Mouse (Mus musculus) embryo, embryonic 11.5 days (tissue): ENCODE measurements at regions not wholly inside any gene's neighbourhood (a gene's known extent, or its start where the extent isn't known, plus 50 kb on each side); places are given as distances from the start of the nearest gene placed in this dataset.
"Not testable (repeated sequence)": the region's sequence is repeated elsewhere in the genome, so short reads cannot be mapped to it uniquely, and the experiment has no call there.

Experiments used
- DNase-seq: peaks from one replicate; pipeline ENCODE4 v3.0.0-alpha.2; 2012; ENCODE audit warnings: low read depth, low spot score

DNA sequence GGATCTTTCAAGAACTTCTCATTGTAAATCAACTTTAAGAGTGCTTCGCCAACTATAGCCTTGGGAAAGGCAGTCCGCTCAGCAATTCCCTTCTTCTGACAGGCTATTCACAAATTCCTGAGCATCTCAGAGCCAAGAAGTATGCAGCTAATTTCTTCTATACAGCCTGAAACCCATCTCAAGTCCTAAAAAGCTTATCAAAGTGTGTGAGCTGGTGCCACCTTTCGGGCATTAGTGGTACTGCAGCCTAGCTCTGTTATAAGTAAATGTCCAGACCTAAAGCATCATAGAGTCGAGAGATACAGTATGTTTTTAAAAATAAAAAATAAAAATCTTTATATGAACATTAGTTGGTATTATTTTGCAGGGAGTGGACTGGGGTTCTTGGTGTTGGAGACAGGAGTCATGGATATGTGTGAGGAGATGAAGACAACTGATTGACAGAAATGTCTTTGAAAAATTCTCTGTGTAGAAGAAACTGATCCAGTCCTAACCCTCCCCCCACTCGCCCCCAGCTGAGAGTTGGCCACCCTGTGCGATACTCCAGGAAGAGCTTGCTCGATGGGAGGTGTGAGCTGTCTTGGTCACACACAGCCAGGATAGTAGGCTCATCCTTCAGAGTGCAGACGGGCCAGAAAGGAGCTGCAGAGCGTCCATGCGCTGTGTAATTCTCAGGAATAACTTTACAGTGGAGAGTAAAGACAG, 56.4 kb downstream of the Bod1 start:
- peak; percentile 22 for DNase-seq

DNA sequence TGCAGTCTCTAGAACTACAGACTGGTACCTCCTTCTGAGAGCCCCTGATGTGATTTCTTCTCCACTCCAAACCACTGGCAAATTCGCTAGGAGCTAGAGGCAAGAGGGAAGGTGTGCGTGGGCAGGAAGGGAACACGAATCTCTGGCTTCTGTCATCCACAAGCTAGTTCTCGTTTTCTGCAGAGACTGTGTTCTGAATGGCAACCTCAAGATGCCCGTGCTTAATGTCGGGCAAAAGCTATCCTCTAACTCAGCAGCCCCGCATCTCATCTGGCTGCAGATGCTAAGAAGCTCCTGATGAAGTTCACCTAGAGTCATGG, 57.3 kb downstream of the Bod1 start:
- no peak for DNase-seq

DNA sequence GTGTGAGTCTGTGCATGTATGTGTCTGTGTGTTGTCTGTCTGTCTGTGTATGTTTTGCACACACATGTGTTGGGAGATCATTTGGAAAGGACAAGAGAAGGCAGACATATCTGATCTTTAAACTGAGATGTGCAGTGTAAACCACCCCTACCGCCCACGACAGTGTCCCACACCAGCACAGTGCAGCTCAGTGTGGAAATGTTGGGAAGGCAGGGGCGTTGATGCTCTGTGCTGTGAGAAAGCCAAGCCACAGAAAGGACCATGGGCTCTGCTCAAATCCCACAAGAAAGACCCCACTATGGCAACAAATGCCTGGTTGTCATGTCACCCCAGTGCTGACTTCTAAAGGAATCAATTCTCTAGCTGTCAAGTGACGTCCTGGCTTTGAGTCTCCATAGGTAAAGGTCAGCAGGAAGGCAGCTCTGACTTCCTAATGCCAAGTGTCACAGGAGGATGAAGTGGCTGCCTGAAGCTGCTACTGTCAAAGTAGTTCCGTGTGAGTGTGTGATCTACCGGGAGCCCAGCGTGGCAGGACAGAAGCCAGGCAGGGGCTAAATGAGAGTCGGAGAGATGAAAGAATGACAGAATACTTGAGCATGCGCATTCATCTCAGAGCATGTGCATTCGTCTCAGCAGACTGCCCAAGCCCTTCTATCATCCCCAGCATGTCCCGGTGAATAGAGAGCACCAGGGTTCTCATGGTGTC, 57.8 kb downstream of the Bod1 start:
- DNase-seq = no peak

DNA sequence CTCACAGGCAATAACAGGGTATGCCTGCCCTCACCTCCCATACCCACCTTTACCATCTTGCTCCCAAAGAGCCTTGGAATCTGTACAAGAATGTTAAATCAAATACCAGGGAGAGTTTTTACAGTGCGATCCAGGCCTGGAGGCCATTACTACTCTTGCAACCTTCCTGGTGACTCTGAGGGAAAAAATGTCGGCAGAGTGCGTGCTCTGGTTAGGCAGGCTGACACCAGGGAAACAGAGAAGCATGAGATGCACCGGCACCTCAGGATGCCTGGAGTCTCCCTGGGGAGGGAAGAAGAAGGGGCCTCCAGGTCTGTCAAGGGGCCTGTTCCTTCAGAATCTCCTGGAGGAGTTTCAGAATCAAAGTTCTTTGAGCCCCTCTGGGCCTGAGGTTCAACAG, 63.2 kb downstream of the Bod1 start:
- no peak for DNase-seq

DNA sequence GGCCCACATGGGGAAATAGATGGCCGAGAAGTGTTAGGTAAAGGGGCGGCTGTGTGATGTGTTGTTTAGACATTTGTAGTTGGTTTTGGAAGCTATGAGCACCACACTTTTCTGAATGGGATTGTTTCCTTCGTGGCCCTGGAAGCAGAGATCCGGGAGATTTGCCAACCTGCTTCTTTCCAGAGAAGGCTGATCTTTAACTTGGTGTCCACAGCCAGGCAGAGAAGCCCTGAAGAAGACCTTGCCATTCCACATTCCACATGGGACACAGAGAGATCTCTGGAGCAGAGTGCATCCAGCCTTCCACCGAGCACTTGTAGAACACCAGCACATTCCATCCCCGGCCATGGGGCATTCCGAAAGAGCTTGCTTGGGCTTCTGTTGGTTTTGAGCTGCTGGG, 70.2 kb downstream of the Bod1 start:
- no peak for DNase-seq

DNA sequence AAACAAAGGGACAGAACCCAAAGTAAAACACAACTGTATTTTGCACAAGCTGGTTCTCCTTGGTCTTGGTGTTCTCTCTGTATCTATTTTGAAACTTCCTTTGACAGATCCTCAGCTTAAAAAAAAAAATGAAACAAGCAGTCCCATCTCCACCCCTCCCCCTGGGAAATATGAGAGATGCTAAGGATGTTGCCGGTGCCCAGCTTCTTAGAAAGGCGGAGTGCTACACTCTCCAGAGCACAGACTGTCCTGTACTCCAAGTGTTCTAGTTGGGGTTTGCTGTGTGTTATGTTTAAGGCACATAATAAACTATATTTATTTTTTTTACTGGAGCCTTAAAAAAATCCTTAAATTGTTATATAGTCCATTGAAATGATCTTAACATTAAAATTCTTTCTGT, 78.1 kb downstream of the Bod1 start:
- DNase-seq = no peak

DNA sequence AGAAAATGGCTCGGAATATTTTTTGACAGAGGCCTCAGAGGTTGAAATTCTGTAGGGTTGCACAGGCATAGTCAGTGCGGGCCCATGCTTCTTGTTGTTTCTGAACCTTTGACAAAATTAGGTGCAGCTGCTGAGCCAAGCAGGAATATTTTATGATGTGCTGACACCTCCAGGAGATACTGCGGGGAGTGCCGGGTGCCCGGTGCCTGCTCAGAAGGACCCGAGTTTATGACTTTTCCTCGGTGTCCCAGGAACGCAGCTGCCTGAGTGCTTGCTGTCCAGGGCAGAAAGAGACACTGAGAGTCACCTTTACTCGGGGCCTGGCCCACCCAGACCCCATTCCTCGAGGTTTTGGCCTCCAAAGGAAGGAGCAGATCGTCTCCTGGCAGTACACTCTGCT, 79.6 kb downstream of the Bod1 start:
- no peak for DNase-seq

DNA sequence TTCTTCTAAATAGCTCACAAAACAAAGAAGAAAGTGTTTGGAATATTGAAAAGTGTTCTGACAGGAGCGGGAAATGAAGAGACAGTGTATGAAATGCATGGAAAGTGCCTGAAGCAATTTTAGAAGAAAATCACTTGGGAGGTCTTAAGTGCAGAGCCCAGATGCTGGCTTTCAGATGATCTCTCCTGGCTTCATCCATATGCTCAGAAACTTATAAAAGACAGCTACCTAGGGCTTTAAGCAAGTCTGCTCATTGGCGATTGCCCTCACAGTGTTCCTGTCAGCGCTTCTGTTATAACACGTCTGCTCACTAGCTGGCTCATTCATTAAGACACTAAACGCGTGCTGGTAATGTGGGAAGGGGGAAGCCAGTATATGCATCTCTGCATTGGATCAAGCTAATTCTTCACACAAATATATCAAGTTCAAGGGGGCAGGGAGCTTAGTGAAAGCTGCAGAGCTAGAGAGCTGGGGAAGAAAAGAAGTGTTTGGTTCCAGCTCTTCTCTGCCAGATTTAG, 80.6 kb downstream of the Bod1 start:
- no peak for DNase-seq

DNA sequence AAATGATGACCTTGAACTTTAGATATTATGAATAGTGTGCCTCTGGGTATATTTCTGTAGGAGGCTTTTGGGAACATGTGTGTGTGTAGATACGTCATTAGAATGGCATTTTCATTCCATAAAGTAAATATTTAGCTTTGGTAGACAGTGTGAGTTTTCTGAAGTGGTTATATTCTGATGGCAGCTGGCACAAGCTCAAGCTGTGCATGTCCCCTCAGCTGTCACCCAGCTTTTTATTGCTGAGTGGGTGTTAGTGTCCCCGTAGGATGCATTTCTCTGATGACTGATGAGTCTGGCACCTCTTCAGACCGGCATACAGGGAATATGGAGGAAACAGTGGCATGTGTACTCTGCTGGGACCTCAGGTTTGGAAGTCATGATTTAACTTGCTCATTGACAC, 96.7 kb downstream of the Bod1 start:
- DNase-seq = no peak

DNA sequence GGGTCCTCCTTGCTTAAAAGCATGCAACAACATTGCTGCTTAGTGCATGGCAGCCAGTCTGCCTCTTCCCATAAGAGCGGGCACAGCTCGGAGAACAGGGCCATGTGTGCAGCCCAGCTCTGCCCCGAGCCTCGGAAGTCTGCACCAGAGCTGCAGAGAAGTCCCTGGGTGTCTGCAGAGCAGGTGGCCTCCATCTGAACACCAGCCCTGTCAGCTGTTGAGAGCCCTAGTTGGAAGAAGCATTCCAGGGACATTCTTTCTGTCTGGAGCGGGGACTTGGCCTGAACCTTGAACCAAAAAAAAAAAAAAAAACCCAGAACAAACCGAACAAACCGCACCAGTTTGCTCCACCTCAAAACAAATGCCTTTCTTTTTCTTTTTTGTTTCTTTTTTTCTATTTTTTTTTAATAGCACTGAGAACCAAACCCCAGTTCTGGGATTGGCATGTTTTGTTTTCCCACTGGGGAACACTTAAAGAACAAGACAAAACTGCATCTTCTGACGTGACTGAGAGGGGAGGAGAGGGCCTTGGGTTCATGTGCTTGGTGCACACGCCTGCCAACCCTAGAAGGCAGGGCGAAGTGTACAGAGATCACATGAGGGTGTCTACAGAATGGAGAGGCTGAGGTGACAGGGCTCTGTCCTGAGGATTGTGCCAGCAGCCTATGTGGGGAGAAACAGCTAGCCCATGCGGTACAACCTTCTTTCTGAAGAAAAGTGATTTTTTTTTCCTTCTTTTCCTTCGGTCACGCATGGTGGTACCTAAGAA, 106.8 kb downstream of the Bod1 start:
- DNase-seq = no peak

DNA sequence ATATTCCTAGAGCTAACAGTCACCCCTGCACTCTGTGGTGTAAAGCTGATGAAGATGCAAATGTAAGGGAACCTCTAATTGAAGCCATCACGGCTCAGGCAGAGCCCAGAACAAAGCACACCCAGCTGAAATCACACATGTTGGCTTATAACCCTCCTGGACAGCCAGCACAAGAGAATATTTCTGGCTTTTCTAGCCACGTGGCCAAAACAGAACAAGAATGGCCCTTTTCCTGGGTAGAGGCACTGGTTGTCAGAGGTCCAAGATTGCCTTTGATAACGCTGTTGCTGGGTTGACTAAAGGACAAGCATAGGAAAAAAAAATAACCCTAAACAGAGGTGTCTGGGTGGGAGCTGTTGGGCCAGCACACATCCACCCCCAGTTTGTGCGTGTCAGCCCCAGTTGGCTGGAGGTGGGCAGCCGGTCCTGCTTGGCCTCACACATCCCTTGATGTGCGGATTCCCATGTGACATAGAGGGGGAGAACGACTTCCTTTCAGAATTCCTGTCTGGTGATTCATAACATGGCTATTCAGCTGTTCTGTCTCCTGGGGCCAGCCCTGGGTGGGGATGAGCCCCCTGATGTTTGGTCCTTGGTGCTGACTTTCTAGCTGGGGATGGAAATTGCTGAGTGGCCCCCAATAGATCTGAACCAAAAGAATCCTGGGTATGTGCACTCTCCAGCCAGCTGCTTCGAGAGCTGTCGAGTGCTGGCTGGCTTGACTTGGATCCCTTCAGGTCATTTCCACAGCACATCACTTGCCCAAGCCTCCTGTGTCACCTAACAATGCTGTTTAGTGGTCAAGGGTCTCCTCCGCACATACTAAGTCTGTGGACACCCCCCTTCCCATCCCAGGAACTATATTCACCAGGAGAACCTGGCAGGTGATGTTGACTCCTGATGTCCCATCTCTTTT, 107.6 kb downstream of the Bod1 start:
- no peak for DNase-seq

DNA sequence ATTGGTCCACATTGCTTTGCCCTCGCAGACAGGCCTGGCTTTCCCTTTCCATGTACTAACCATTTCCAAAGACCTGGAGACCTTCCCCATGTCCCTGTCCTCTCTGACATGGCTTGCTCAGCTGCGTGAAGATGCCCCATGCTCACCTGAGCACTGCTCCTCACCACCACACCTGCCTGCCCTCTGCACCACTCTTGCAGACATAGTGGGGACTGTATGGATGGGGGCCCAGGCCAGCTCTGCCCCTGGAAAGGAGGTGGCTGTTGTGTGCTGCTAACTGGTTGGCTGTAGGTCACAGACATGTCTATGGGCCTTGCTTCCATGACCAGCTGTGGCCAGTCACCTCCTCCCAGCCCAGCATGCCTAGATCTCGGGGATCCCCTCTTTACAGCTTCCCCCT, 108.7 kb downstream of the Bod1 start:
- no peak for DNase-seq

DNA sequence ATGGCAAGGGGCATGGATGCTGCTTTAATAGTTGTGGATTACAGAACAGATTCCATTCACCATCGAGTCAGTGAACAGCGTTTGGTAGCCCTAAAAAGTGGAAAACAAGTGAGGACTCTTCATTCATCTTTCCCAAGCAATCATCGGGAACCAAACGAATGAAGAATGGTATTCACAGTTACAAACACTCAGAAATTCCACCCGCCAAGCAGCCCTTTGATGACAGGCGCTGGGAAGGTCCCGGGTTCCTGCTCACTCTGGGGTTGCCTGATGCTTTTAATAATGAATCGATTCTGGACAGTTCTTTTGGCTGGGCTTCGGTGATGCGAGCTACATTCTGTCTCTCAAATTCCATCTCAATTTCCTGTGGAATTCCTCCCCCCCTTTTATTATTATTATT, 110.9 kb downstream of the Bod1 start:
- no peak for DNase-seq

DNA sequence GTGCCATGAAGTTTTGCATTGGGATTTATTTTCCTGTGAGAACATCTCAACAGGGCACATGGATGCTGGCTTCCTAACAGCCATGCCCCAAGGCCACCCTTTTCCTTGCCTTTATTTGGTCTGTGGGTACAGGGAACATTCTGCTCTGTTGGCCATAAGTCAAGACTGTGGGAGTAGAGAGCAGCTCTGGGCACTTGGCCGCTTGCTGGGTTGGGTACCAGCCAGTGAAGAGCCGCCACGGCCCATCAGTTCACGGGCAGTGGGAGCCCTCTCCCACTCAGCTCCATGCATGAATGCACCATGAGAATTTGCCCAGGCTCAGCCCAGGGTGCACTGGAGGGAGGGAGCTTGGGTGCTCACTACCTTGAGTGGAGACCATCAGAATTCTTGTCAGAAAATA, 116.6 kb downstream of the Bod1 start:
- DNase-seq = no peak

DNA sequence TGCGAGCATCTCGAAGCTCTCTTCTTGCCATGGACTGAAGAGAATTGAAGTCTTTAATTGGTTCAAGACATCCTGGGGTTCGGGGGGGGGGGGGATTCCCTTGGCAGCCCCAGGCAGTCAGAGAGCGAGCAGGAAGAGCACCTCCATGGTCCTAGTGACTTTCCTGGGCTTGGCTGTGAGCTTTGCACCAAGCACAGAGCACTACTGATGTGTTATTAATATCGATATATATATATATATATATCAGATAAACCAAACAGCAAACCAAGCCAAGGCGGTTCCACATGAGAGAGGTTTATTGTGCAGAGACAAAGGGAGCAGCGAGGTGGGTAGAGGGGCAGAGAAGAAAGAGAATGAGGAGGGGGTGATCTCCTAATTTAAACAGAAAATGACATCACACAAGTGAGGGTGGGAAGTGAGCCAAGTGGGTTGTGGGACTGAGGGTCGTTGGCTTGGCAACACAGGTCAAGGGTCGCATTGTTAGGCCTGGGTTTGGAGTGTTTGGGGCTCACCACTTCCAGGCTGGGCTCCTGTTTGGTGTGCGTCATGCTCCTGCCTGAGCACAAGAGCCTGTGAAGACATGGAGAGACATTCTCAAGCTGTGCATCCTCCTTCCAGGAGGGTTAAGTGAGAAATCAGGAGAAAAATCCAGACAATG, 119.9 kb downstream of the Bod1 start:
- DNase-seq = no peak

DNA sequence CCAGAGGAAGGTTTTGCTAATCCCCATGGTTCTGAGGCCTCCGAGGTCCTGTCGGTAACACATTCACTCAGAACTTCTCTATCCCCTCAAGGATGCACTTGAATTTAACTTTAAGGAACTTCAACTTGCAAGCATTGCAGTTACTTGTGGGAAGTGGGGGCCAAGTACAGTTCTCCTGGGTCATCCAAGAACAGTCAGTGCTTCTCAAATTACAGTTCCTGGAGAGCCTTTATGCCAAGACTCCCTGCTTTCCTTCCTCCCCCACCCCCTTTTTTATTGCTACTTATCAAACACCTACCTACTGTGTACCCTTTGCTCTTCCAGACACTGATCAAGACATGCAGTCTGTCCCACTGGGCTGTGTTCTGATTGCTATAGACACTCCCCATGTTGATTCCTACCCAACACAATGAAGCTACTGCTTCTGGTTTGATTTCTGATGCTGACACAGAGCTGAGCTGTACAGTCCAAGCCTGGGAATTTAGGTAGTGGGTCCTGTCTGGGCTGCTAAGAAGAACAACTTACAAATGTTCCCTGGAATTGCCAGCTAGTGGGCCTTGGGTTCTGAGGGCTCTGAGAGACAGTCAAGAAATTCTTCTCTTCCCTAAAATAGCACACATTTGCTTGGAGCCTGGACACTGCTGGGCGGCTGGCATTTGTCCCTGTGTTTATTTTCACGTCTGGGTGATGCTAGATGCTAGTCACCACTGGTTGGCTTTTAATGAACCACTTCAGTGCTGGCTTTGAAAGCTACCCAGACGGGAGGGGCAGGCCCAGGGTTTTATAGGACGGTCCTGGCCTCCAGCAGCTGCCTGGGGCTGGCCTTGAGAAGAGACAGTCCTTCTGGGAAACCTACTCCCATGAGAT, 120.7 kb downstream of the Bod1 start:
- no peak for DNase-seq

DNA sequence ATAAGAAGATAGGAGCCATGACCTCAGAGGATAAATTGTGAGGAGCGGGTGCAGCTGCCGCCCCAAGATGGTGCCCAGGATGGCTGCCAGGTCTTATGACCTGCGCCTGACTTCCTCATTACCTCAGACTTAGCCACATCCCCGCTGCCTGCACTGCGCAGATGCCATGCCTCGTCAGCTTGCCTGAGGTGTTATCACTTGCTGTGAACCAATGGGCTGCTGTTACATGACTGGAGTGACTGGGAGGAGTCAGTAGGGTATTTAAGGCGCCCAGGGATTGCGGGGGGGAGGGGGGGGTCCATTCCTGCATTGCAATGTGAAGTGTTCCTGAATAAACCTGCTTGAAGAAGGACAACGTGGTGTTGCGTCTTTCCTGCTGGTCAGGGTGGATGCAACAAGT, 126.2 kb downstream of the Bod1 start:
- not testable (repeated sequence) for DNase-seq

DNA sequence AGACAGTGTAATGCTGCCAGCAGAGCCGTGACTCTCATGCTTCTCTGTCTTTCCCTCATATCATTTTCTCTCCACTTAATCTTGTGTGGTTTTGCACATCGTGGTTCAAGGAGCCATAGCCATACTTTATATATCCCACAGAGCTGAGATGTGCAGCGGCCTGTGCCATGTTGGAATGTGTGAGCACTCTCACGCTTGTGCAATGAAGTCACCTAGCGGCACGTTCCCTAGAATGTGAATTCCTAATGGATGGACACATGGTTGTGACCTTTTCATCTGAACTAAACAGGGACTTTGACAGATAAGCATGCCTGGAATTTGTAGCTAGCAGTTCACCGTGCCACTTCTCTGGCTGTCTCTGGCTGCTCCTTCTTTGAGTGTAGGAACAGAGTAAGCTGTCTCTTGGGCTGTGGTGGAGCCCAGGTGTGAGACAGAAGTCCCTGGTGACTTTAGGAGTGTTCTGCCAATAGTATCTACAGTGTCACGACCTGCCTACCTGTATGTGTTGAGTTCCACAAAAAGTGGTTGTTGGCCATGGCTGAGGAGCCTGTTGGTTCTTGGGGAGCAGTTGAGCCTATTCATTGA, 129.0 kb downstream of the Bod1 start:
- no peak for DNase-seq

DNA sequence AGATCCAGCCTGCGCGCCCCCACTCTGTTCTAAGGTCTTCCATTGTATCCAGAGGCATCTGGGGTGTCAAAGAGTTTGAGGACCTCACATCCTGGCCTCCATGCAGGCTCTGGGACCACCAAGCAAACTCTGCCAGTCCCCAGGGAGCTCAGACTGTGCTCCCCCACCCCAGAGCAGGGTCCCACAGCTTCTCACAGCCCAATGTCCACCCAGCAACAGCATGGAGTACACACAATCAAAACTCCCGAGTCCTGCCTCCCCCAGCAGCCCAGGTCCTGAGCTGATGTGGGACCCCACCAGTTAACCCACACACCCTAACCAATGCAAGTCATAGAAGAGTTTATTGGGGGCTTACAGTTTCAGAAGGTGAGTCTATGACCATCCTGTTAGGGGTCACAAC, 130.3 kb downstream of the Bod1 start:
- no peak for DNase-seq

DNA sequence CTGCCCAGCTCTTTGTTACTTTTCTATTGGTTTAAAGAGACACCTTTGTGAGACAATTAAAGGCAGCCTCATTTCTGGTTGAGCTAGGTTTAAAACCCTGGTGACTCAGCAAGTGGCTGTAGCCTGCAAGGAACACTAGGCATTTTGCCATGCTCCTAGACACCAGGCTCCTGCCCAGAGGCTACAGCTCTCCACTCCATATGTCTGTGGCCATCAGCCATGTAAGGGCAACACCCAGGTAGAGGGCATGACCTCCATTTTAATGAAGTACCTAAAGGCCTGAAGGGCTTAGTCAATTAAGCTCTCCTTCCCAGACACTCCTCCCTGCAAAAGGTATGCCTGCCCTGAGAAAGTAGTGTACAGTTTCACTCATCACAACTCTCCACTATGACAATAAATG, 130.9 kb downstream of the Bod1 start:
- DNase-seq = no peak
